Mouse (Mus musculus): ENCODE results near the gene Cnmd.

DNA sequence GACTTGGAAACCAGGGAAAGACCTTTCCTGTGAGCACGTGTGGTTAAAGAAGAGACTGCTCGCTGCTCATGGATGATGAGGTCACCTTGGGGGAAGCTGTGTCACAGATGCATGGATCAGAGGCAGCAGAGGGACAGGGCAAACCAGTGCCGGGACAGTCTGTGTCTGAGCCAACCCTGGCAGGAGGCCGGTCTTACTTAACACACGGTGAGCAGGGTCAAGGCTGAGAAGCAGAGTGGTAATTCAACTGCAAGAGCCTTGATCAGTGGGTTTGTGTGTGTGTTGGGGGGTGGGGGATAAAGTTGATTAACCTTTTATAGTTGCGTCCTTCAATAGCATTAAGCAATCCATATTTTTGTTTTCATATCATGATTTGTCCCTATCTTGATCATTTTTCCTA lies 37.4 kb upstream of the Cnmd start:
- TF ChIP-seq JUND (conservative IDR thresholded peaks at IDR 0.05; ENCODE audit: low read depth, low read length) (no peak), E2F4 (IDR thresholded peaks at IDR 0.05; ENCODE audit: insufficient replicate concordance, low read depth, low read length) (no peak), NRF1 (IDR thresholded peaks at IDR 0.05; ENCODE audit: low read depth, low read length) (no peak)
